31 mouse cellular contexts compared by ENCODE assay signal in the genomic region with DNA sequence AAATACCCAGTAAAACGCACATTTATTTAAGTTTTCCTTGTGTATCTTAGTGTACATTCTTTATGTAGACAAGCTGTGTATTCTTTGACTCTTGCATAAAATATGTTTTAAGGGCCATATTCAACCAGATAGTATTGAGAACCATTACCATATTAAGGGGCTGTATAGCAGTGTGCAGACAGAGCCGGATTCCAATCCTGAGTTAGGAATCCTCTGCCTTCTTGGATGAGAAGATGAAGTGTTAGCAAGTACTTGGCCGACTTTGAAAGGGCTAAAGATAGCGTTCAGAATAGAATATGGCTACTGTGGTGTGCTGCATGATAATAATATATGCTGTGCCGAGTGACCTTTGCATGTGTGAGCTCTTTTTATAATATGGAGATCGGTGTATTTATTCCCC.
"Had no signal": no experiment of that assay in that cellular context is flagged by ENCODE, and none has a peak within 500 bp of the region (broad histone marks: within the 10 kb centered on the region; RNA-seq: fewer than 3 reads in every experiment).

No protein-coding gene starts in this region.

- H3K27me3 ChIP-seq: limb, embryonic 12.5 days; limb, embryonic 13.5 days; limb, embryonic 15.5 days; liver, embryonic 12.5 days; liver, embryonic 13.5 days; liver, embryonic 15.5 days; lung, embryonic 15.5 days; megakaryocyte, embryonic 14.5 days; midbrain, embryonic 13.5 days; midbrain, embryonic 15.5 days had no signal

- H3K9ac ChIP-seq: limb, embryonic 12.5 days; limb, embryonic 13.5 days; limb, embryonic 15.5 days; liver, embryonic 12.5 days; liver, embryonic 13.5 days; liver, embryonic 14.5 days; liver, embryonic 15.5 days; liver, postnatal 0 days; lung, embryonic 14.5 days; lung, embryonic 15.5 days; midbrain, embryonic 12.5 days; midbrain, embryonic 13.5 days; midbrain, embryonic 15.5 days; neural tube, embryonic 12.5 days had no signal

- ATAC-seq: liver, embryonic 12.5 days; liver, postnatal 0 days; lung, postnatal 0 days; midbrain, embryonic 13.5 days; midbrain, embryonic 15.5 days had no signal

- H3K9me3 ChIP-seq: limb, embryonic 10.5 days; limb, embryonic 12.5 days; limb, embryonic 13.5 days; limb, embryonic 15.5 days; liver, embryonic 12.5 days; liver, embryonic 13.5 days; liver, embryonic 15.5 days; lung, embryonic 15.5 days; midbrain, embryonic 10.5 days; midbrain, embryonic 12.5 days; midbrain, embryonic 13.5 days; midbrain, embryonic 15.5 days; neural tube, embryonic 12.5 days had no signal

- H3K4me1 ChIP-seq: limb, embryonic 15.5 days; liver, embryonic 12.5 days; liver, embryonic 13.5 days; liver, embryonic 15.5 days; lung, embryonic 15.5 days had no signal

- H3K36me3 ChIP-seq: limb, embryonic 10.5 days; limb, embryonic 12.5 days; limb, embryonic 13.5 days; limb, embryonic 15.5 days; liver, embryonic 12.5 days; liver, embryonic 13.5 days; liver, embryonic 15.5 days; lung, embryonic 15.5 days; midbrain, embryonic 10.5 days; midbrain, embryonic 12.5 days; midbrain, embryonic 13.5 days; midbrain, embryonic 15.5 days; neural tube, embryonic 12.5 days had no signal

- H3K27ac ChIP-seq: left cerebral cortex, adult 2 months; limb, embryonic 10.5 days; limb, embryonic 12.5 days; limb, embryonic 13.5 days; limb, embryonic 15.5 days; liver, embryonic 12.5 days; liver, embryonic 13.5 days; liver, embryonic 14.5 days; liver, embryonic 15.5 days; lung, embryonic 15.5 days; macrophage; midbrain, embryonic 10.5 days; midbrain, embryonic 12.5 days; midbrain, embryonic 13.5 days; midbrain, embryonic 15.5 days; neural tube, embryonic 12.5 days had no signal

- H3K4me2 ChIP-seq: limb, embryonic 12.5 days; limb, embryonic 13.5 days; limb, embryonic 15.5 days; liver, embryonic 11.5 days; liver, embryonic 12.5 days; liver, embryonic 13.5 days; liver, embryonic 15.5 days; lung, embryonic 14.5 days; lung, embryonic 15.5 days; midbrain, embryonic 12.5 days; midbrain, embryonic 13.5 days; midbrain, embryonic 15.5 days; neural tube, embryonic 12.5 days had no signal

- H3K4me3 ChIP-seq: left cerebral cortex, adult 2 months; limb, embryonic 10.5 days; limb, embryonic 12.5 days; limb, embryonic 13.5 days; limb, embryonic 15.5 days; liver, embryonic 12.5 days; liver, embryonic 13.5 days; liver, embryonic 15.5 days; lung, embryonic 15.5 days; megakaryocyte, embryonic 14.5 days; midbrain, embryonic 10.5 days; midbrain, embryonic 12.5 days; midbrain, embryonic 13.5 days; midbrain, embryonic 15.5 days; myocyte; neural tube, embryonic 12.5 days had no signal

- DNase-seq: left cerebral cortex, postnatal 4 days; liver; liver, embryonic 13.5 days; liver, postnatal 0 days; lung, adult 18-20 months; lung, adult 2 months; lung, embryonic 14.5 days; lung, postnatal 10 days; lung, postnatal 14 days; lung, postnatal 36 days; lung, postnatal 4 days; midbrain, embryonic 14.5 days had no signal
